Mouse (Mus musculus) splenic B cell, adult 2 months (primary cell): ENCODE data around the gene Col4a2.

Source experiments
- DNase-seq: peaks from one replicate; pipeline ENCODE4 v3.0.0-alpha.2; 2011; ENCODE audit warnings: low read depth, low spot score
- H3K27me3 ChIP-seq: 2 replicates; pipeline ENCODE4 v1.6.1; 2012; ENCODE audit warnings: mild to moderate bottlenecking, low read length, moderate library complexity, mixed read lengths; ENCODE audit not compliant: control insufficient read depth, poor library complexity, insufficient read depth, severe bottlenecking
- H3K36me3 ChIP-seq: 2 replicates; pipeline ENCODE4 v1.6.1; 2012; ENCODE audit warnings: mild to moderate bottlenecking, low read length, moderate library complexity, mixed read lengths; ENCODE audit not compliant: control insufficient read depth, poor library complexity, insufficient read depth, severe bottlenecking

Col4a2 gene

GRCm38 (mm10) chr8:11282696-11283095 lies 29.9 kb upstream of the Col4a2 start:
- DNase-seq: no peak
- no peaks in the 10 kb centered on the region for H3K27me3 ChIP-seq
- no peaks in the 10 kb centered on the region for H3K36me3 ChIP-seq

- H3K36me3 ChIP-seq: no peaks in the 10 kb centered on the region
- no peak for DNase-seq
- H3K27me3 ChIP-seq: no peaks in the 10 kb centered on the region
Observed at GRCm38 (mm10) chr8:11283217-11283616, 29.4 kb upstream of the Col4a2 start.

GRCm38 (mm10) chr8:11285437-11285836 lies 27.2 kb upstream of the Col4a2 start:
- Histone ChIP-seq H3K36me3 (no peaks in the 10 kb centered on the region), H3K27me3 (no peaks in the 10 kb centered on the region)
- no peak for DNase-seq

- DNase-seq: no peak
- Histone ChIP-seq H3K36me3 (no peaks in the 10 kb centered on the region), H3K27me3 (no peaks in the 10 kb centered on the region)
Observed at GRCm38 (mm10) chr8:11287139-11287538, 25.5 kb upstream of the Col4a2 start.

DNA sequence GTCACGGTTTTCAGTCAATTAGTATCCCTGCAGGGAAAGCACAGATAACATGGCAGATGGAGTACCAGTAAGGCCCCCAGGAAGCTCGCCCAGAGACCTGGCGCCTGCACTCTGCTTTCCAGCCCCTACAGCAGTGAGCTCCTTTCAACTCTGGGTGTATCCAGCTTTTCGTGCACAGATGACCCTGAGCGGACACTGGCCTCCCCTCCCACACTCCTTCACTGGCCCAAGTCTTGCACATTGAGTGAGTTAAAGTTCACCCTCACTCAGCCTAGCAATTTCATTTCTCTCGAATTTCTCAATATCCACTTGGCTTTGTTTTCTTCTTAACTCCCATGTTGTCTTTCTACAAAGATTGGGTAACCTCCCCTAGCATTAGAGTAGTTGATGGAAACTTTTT lies 24.3 kb upstream of the Col4a2 start:
- Histone ChIP-seq H3K27me3 (no peaks in the 10 kb centered on the region), H3K36me3 (no peaks in the 10 kb centered on the region)
- no peak for DNase-seq

DNA sequence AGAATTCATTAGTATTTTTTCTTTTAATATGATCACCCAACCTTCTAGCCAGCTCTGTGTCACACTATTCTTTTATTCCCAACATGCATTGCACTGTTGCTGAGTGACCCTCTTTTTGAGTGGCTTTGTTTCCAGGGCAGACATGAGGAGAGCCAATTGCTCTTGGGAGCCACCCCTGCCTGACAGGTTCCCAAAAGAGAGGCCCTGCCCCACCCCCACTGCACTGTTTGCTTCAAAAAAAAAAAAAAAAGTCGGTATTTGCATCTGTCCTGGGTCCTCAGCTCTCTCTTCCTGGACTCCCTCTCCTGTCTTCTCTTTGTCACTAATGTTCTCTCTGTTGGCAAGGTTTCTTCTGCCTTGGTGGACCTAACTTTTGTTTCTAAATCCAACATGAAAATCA lies 22.1 kb upstream of the Col4a2 start:
- DNase-seq: no peak
- H3K36me3 ChIP-seq: no peaks in the 10 kb centered on the region

GRCm38 (mm10) chr8:11292611-11293010 lies 20.0 kb upstream of the Col4a2 start:
- DNase-seq: no peak
- H3K36me3 ChIP-seq: no peaks in the 10 kb centered on the region
- no peaks in the 10 kb centered on the region for H3K27me3 ChIP-seq

More for the DNA sequence above, 22.1 kb upstream of the Col4a2 start:
- H3K27me3 ChIP-seq: no peaks in the 10 kb centered on the region

DNA sequence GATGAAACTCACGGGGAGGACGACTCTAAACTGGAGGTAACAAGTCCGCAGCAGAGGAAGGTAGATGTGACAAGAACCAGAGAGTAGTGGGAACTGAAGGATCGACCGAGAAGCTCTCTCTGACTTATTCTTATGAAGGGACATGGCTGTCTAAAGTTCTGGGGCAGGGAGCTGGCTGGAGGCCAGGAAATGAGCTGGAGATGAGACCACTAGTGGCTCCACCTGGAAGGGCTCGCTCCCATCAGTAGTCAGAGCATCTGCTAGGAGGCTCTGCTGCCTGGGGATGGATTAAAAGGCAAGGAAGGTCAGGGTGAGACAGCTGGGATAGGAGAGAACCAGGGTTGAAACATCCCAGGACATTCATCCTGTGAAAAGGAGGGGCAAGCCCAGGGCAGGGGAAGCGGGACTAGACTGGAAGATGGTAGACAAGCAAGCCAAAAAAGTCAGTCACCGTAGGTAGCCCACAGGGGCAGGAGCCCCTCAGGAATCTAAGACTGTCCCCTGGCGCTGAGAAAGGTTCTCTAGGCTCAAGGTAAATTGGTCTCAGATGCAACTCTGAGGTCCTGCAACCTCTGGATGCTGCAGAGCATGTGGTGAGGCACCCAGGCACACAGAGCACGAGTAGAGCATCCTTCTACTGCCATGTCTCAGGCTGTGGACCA lies 16.2 kb upstream of the Col4a2 start:
- no peaks in the 10 kb centered on the region for H3K36me3 ChIP-seq

DNA sequence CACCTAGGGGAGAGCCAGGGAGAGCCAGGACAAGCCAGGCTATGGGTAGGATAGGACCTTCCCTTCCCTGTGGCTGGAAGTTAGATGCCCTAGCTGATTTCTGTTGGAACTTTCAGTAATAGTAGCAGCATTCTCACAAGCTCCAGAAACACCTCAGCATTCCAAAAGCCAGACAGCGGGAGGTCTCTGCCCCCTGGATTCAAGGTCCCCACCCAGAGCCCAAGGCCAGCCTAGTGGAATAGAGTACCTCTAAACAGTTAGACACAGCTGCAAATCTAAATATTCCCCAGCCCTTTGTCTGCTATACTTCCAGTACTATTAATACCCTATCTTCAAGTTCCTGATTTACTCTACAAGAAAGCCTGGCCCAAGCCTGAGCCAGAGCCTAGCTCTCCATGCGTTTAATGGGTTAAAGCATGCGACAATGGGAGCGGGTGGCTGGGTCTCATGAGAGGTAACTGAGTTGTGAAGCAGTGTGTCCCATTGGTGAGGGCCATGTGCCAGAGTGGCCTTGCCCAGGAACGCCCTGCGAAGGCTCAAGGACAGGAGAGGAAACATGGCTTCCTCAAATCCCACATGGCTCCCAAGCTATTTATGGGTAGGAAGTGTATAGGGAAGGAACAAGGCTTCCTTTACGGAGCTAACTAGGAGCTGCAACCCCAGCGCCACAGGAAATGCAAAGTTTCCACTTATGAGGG lies 15.3 kb upstream of the Col4a2 start:
- Histone ChIP-seq H3K36me3 (no peaks in the 10 kb centered on the region), H3K27me3 (no peaks in the 10 kb centered on the region)
- no peak for DNase-seq

More for the DNA sequence above, 16.2 kb upstream of the Col4a2 start:
- H3K27me3 ChIP-seq: no peaks in the 10 kb centered on the region
- DNase-seq: no peak

GRCm38 (mm10) chr8:11298531-11299316 lies 13.9 kb upstream of the Col4a2 start:
- Histone ChIP-seq H3K36me3 (no peaks in the 10 kb centered on the region), H3K27me3 (no peaks in the 10 kb centered on the region)
- DNase-seq: no peak

- Histone ChIP-seq H3K36me3 (no peaks in the 10 kb centered on the region), H3K27me3 (no peaks in the 10 kb centered on the region)
- DNase-seq: no peak
Observed at GRCm38 (mm10) chr8:11299317-11299602, 13.3 kb upstream of the Col4a2 start.

DNA sequence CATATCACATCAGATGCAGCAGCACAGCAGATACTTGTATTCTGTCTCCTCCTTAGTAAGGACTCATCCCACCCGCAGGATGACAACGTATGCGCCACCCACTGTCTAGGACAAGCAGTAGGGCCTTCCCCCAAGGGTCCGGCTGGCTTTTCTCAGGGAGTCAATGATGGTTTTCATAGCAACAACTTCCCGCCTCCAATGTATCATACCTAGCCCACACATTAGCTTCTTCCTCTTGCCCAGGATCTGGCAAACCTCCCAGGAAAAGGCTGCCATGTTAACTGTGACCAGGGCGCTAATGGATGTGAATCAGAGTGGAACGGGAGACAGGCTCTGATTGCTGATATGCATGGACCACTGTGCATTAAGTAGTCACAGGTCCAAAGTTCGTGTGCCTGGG lies 12.2 kb upstream of the Col4a2 start:
- Histone ChIP-seq H3K36me3 (no peaks in the 10 kb centered on the region), H3K27me3 (no peaks in the 10 kb centered on the region)
- no peak for DNase-seq

- Histone ChIP-seq H3K27me3 (no peaks in the 10 kb centered on the region), H3K36me3 (no peaks in the 10 kb centered on the region)
- no peak for DNase-seq
Observed at GRCm38 (mm10) chr8:11304027-11304601, 8.5 kb upstream of the Col4a2 start.

DNA sequence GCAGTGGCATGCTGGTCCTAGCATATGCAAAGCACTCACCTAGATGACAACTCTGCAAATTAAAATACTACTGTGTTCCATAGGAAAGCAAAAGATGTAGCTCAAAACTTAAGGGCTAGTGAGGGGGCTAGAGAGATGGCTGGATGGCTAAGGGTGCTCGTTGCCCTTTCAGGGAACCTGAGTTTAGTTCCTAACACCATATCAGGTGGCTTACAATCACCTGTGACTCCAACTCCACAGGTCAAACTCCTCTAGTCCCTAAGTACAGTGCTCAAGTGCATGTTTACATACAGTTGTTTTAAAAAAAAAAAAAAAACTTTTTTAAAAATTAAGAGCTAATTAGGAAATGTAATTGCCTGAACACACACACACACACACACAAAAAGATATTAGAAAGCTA lies 7.1 kb upstream of the Col4a2 start:
- DNase-seq: no peak

GRCm38 (mm10) chr8:11307451-11307850 lies 5.2 kb upstream of the Col4a2 start:
- H3K36me3 ChIP-seq: no peaks in the 10 kb centered on the region
- H3K27me3 ChIP-seq: no peaks in the 10 kb centered on the region
- DNase-seq: no peak

More for the DNA sequence above, 7.1 kb upstream of the Col4a2 start:
- no peaks in the 10 kb centered on the region for H3K27me3 ChIP-seq
- H3K36me3 ChIP-seq: no peaks in the 10 kb centered on the region
